Mouse (Mus musculus): ENCODE measurements at regions not wholly inside any gene's neighbourhood (a gene's known extent, or its start where the extent isn't known, plus 50 kb on each side); places are given as distances from the start of the nearest gene placed in this dataset.
A peak's percentile ranks its signal among the peaks of the same experiment; 100 is the strongest.

DNA sequence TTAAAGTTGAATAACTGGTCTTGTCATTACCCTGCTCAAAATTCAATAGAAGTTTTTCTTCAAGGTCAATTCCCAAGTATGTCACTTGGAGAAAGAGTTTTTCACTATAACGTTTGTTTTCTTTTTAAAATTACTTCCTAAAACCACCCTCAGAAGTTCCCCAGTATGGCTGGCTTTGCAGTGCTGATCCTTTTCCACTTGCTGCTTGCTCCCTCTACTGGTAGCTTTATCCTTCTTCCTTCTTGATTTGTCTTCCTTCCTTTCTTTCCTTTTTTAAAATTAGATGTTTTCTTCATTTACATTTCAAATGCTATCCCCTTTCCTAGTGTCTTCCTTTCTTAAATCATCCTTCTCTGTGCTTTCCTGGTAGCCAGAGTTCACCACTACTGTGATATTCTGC lies 73.6 kb downstream of the Rtl3 start:
- Histone ChIP-seq H3K9me3 (ENCODE audit: control insufficient read depth, low read length) (no peaks in the 10 kb centered on the region), H3K36me3 (ENCODE audit: control insufficient read depth, insufficient read depth, low read length) (no peaks in the 10 kb centered on the region), H3K4me3 (replicated peaks; ENCODE audit: low read depth, low read length) (no peak overlapping the region), H3K27ac (replicated peaks; ENCODE audit: low read depth, low read length) (no peak overlapping the region), H3K27me3 (ENCODE audit: control insufficient read depth, insufficient read depth, low read length) (no peaks in the 10 kb centered on the region), H3K4me1 (ENCODE audit: control insufficient read depth, insufficient read depth, low read length) (no peaks in the 10 kb centered on the region), H3K9ac (replicated peaks; ENCODE audit: low read length) (no peak overlapping the region), H3K4me2 (ENCODE audit: low read length) (no peak overlapping the region)
- WGBS: 18% methylated on average over 1 of the region's 1 CpGs
- DNase-seq (peak; percentile 44), ATAC-seq (ENCODE audit: low FRiP score, low TSS enrichment) (no peak)

All from midbrain, embryonic 14.5 days (tissue).